ENCODE assay signal across 19 mouse cellular contexts in the genomic region with DNA sequence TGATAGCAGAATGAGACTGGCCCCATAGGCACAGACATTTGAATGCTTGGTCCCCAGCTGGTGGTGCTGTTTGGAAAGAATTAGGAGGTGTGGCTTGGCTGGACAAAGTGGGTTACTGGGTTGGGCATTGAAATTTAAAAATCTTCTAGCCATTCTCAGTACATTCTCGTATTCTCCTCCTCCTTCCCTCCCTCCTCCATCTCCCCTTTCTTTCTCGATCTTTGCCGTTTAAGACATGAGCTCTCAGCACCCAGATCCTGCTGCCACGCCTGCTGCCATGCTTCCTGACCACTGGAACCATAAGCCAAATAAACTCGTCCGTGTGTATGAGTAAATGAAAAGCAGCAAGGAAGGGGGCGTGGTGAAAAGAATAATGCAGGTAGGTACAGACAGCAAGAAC.
"Had no signal": no experiment of that assay in that cellular context is flagged by ENCODE, and none has a peak within 500 bp of the region (broad histone marks: within the 10 kb centered on the region; RNA-seq: fewer than 3 reads in every experiment).

No protein-coding gene starts in this region.

- H3K9ac ChIP-seq: heart, embryonic 13.5 days; heart, embryonic 15.5 days; hindbrain, embryonic 13.5 days; hindbrain, embryonic 15.5 days; kidney, embryonic 15.5 days; limb, embryonic 13.5 days; limb, embryonic 15.5 days; liver, embryonic 12.5 days; liver, embryonic 14.5 days had no signal

- ATAC-seq: hindbrain, postnatal 0 days; intestine, embryonic 16.5 days; liver, embryonic 12.5 days had no signal

- H3K4me1 ChIP-seq: hindbrain, embryonic 13.5 days; hindbrain, embryonic 15.5 days; kidney, embryonic 15.5 days; limb, embryonic 15.5 days; liver, embryonic 12.5 days had no signal

- H3K9me3 ChIP-seq: heart, embryonic 15.5 days; hindbrain, embryonic 15.5 days; kidney, embryonic 15.5 days; limb, embryonic 13.5 days; limb, embryonic 15.5 days had no signal

- H3K27me3 ChIP-seq: heart, embryonic 13.5 days; heart, embryonic 15.5 days; hindbrain, embryonic 13.5 days; hindbrain, embryonic 15.5 days; kidney, embryonic 15.5 days; limb, embryonic 13.5 days; limb, embryonic 15.5 days; liver, embryonic 12.5 days had no signal

- H3K36me3 ChIP-seq: hindbrain, embryonic 15.5 days; kidney, embryonic 15.5 days; limb, embryonic 13.5 days had no signal

- H3K27ac ChIP-seq: hindbrain, embryonic 13.5 days; hindbrain, embryonic 15.5 days; hindbrain, postnatal 0 days; kidney, embryonic 15.5 days; kidney, postnatal 0 days; limb, embryonic 13.5 days; limb, embryonic 15.5 days; liver, embryonic 12.5 days; liver, embryonic 14.5 days had no signal

- DNase-seq: kidney, adult 11 months; kidney, adult 9 months; kidney, postnatal 14 days; layer of hippocampus, adult 9-11 months; layer of hippocampus, postnatal 36 days; left cerebral cortex, postnatal 4 days had no signal

- H3K4me2 ChIP-seq: heart, embryonic 11.5 days; heart, embryonic 13.5 days; hindbrain, embryonic 13.5 days; hindbrain, embryonic 15.5 days; kidney, embryonic 15.5 days; limb, embryonic 13.5 days; limb, embryonic 15.5 days; liver, embryonic 12.5 days had no signal

- H3K4me3 ChIP-seq: heart, embryonic 13.5 days; heart, embryonic 15.5 days; hindbrain, embryonic 13.5 days; hindbrain, embryonic 15.5 days; kidney, embryonic 15.5 days; limb, embryonic 13.5 days; limb, embryonic 15.5 days; liver, embryonic 12.5 days had no signal
